ENCODE assay signal across 8 mouse cellular contexts in the genomic region with DNA sequence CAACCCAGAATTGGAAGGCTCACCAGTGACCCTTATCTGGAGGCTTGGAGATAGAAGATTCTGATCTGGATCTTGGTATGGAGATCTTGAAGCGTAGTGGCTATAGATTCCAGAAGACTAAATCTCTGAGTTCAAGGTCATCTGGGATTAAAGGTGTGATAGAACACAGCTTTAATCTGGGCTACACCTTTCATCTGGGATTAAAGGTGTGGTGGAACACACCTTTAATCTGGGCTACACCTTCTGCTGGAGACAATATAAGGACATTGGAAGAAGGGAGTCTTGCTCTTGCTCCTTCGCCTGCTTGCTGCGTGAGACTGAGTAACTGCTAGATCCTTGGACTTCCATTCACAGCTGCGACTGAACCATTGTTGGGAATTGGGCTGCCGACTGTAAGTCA. TPM values are rescaled to one million over a fixed set of nuclear protein-coding genes. Genes with fewer than 3 reads are reported as not detected.
DNase-seq lines count a peak whose midpoint lies in the region; ATAC-seq and TF ChIP-seq lines count a peak whose summit lies in the region.
"Not testable (repeated sequence)": the region's sequence is repeated elsewhere in the genome, so short reads cannot be mapped to it uniquely, and the experiment has no call there.

Gene Fbxo34 (plus strand): TSS at position 301 of the 400 bp plus-strand sequence.

- not testable (repeated sequence) for H3K27ac ChIP-seq in embryonic facial prominence, embryonic 12.5 days; kidney, postnatal 0 days; limb, embryonic 12.5 days; stomach, embryonic 14.5 days (ENCODE audit: low read length)

- not testable (repeated sequence) for H3K9me3 ChIP-seq in G1E (replicated peaks); embryonic facial prominence, embryonic 12.5 days; kidney, postnatal 0 days (replicated peaks; ENCODE audit: low read length); limb, embryonic 12.5 days; stomach, embryonic 14.5 days (ENCODE audit: control insufficient read depth, low read depth, low read length)

- not testable (repeated sequence) for ATAC-seq in G1E (ENCODE audit: extremely low read depth, insufficient number of reproducible peaks, low FRiP score, poor library complexity, severe bottlenecking); embryonic facial prominence, embryonic 12.5 days (ENCODE audit: insufficient number of reproducible peaks, insufficient read depth, low FRiP score, low TSS enrichment); kidney, postnatal 0 days (replicated peaks; ENCODE audit: low FRiP score, low read depth); limb, embryonic 12.5 days (ENCODE audit: insufficient number of reproducible peaks, insufficient read depth, low FRiP score, low TSS enrichment, low read depth); megakaryocyte-erythroid progenitor cell, adult 5-6 weeks (replicated peaks; ENCODE audit: low FRiP score, low TSS enrichment, poor library complexity, severe bottlenecking); stomach, embryonic 14.5 days (ENCODE audit: insufficient number of reproducible peaks, insufficient read depth, low FRiP score, low read depth)

- not testable (repeated sequence) for H3K36me3 ChIP-seq in G1E (replicated peaks); embryonic facial prominence, embryonic 12.5 days; kidney, postnatal 0 days (ENCODE audit: insufficient read depth, low read length); limb, embryonic 12.5 days; stomach, embryonic 14.5 days (ENCODE audit: control insufficient read depth, insufficient read depth, low read length)

- not testable (repeated sequence) for DNase-seq in G1E (ENCODE audit: low spot score); gastrocnemius, postnatal 10 days; heart, postnatal 36 days; kidney, postnatal 0 days (ENCODE audit: low spot score)

- not testable (repeated sequence) for H3K4me1 ChIP-seq in G1E (ENCODE audit: insufficient read depth, low read depth, low read length); embryonic facial prominence, embryonic 12.5 days; kidney, postnatal 0 days (replicated peaks; ENCODE audit: insufficient read depth, low read length); limb, embryonic 12.5 days (replicated peaks); stomach, embryonic 14.5 days (ENCODE audit: control insufficient read depth, insufficient read depth, low read length)

- H3K27me3 ChIP-seq in G1E (ENCODE audit: insufficient read depth, low read length) = peaks cover 20% of the 10 kb centered on the region
- H3K27me3 ChIP-seq in embryonic facial prominence, embryonic 12.5 days; kidney, postnatal 0 days (ENCODE audit: insufficient read depth, low read length); limb, embryonic 12.5 days; stomach, embryonic 14.5 days (ENCODE audit: control insufficient read depth, insufficient read depth, low read length): not testable (repeated sequence)

- intact Hi-C loops in heart, postnatal 36 days (cut with DNase I) = not testable (repeated sequence)

- 91% methylated on average over 3 of the region's 5 CpGs for WGBS in embryonic facial prominence, embryonic 12.5 days
- WGBS in kidney, postnatal 0 days = 95% methylated on average over 2 of the region's 5 CpGs
- 96% methylated on average over 3 of the region's 5 CpGs for WGBS in limb, embryonic 12.5 days
- WGBS in stomach, embryonic 14.5 days = 97% methylated on average over 1 of the region's 5 CpGs

- not testable (repeated sequence) for H3K4me3 ChIP-seq in G1E (ENCODE audit: low read depth, low read length); embryonic facial prominence, embryonic 12.5 days; kidney, postnatal 0 days (replicated peaks; ENCODE audit: low read depth, low read length); limb, embryonic 12.5 days (replicated peaks); stomach, embryonic 14.5 days (ENCODE audit: low read depth, low read length)

- TF ChIP-seq CTCF in G1E (IDR thresholded peaks at IDR 0.05; ENCODE audit: low read depth, low read length); kidney, postnatal 0 days (IDR thresholded peaks at IDR 0.05; ENCODE audit: low read depth): not testable (repeated sequence)

- not testable (repeated sequence) for H3K4me2 ChIP-seq in embryonic facial prominence, embryonic 12.5 days (replicated peaks); kidney, postnatal 0 days (ENCODE audit: low read length); limb, embryonic 12.5 days; stomach, embryonic 14.5 days (replicated peaks; ENCODE audit: low read depth, low read length)

- not testable (repeated sequence) for H3K9ac ChIP-seq in embryonic facial prominence, embryonic 12.5 days; kidney, postnatal 0 days (ENCODE audit: low read depth, low read length); limb, embryonic 12.5 days (replicated peaks); stomach, embryonic 14.5 days (replicated peaks; ENCODE audit: low read depth, low read length)

RNA-seq across cellular contexts. Expression of gene Fbxo34, which starts in this region (rescaled TPM):
- total RNA-seq in G1E (2014; fragmentation: Nextera tagmentation) (20.6 and 24.2 TPM in 2 replicates), G1E (2017) (27.5 and 27.6 TPM in 2 replicates)
- polyA plus RNA-seq in G1E (2012) = 17.9 and 20.7 TPM in 2 replicates
- polyA plus RNA-seq in embryonic facial prominence, embryonic 12.5 days (2016; fragmentation: Nextera tagmentation; extraction: Ambion mirVana) = 23.5 and 26.5 TPM in 2 replicates
- total RNA-seq in gastrocnemius, postnatal 10 days (2021) = 10 to 100 TPM; 12.9 to 14.4 TPM
- total RNA-seq in heart, postnatal 36 days (2021) = 10 to 100 TPM; 11.4 to 14.0 TPM
- 18.9 and 21.1 TPM in 2 replicates for polyA plus RNA-seq in kidney, postnatal 0 days (2015; fragmentation: Nextera tagmentation; extraction: Ambion mirVana)
- polyA plus RNA-seq in limb, embryonic 12.5 days (2016; fragmentation: Nextera tagmentation; extraction: Ambion mirVana) = 27.2 and 28.1 TPM in 2 replicates
- total RNA-seq in megakaryocyte-erythroid progenitor cell, adult 5-6 weeks (2014; fragmentation: Nextera tagmentation) = 11.2 and 14.5 TPM in 2 replicates
- total RNA-seq in megakaryocyte-erythroid progenitor cell, adult 5-6 weeks (2017) = 16.0 and 29.2 TPM in 2 replicates
- polyA plus RNA-seq in stomach, embryonic 14.5 days (2014; fragmentation: Nextera tagmentation; extraction: Ambion mirVana) = 20.7 and 21.4 TPM in 2 replicates
